Mouse (Mus musculus) B cell, adult 2 months (primary cell): ENCODE data around the gene Kif7.

Experiments
- DNase-seq, 2 experiments: peaks; one replicate each; pipeline ENCODE4 v3.0.0; 2022

The Kif7 gene

DNA sequence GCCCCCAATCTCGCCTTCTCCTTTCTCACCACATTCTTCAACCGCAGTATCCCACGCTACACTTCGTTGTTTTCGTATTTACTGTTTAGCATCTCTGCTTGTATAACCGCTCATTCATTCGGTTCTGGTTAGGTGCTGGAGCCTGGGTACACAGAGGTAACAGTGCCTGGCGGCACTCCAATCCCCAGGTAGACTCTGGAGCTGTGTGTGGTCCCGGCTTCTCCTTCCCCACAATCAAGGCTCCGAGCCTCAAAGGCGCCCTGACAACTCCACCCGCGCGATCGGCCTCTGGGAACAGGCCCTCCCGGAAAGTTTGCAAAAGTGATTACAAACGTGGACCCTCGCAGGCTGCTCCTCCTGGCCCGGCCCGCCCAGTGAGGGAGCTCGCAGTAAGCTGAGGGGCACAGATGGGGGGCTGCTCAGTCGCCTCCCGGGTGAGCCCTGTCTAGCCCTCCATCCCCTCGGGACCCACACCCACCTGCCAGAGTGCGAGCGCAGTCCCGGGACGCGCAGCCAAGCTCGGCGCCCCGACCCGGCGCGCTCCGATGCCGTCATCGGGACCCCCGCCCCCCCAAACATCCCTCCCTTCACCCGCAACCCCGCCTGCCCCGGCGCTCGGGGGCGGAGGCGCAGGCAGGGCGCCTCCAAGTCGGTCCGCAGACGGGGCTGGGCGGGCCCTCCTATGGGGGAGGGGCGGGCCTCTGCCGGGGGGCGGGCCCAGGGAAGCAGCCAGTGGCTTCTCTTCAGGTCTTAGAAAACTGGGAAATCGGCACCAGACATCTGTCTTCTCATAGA lies at the start of gene Kif7:
Gene Kif7 (minus strand): TSS at position 534 of the 795 bp plus-strand sequence.
- DNase-seq, result peak; percentile 34 to 40

GRCm38 (mm10) chr7:79762106-79762505 lies 46.6 kb upstream of the Kif7 start:
- DNase-seq, result no peak

GRCm38 (mm10) chr7:79761124-79761876 lies 45.8 kb upstream of the Kif7 start:
- DNase-seq, result no peak

DNA sequence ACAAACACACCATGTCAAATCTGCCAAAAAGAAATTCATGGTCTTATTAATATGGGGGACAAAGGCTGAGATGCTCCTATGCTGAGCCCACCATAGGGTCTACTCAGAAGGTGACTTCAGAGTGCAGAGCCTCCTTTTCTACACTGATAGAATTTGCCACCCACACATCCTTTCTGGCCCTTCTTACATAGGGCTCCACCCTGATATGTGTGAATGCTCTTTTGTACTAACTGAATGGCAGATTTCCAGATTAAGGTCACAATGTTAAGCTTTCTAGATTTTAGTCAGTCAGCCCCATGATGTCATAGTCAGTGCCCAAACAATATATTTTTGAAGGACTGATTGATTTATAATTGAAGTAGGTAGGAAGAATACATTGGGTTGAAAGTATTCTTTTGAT lies 44.2 kb upstream of the Kif7 start:
- no peak for DNase-seq

DNA sequence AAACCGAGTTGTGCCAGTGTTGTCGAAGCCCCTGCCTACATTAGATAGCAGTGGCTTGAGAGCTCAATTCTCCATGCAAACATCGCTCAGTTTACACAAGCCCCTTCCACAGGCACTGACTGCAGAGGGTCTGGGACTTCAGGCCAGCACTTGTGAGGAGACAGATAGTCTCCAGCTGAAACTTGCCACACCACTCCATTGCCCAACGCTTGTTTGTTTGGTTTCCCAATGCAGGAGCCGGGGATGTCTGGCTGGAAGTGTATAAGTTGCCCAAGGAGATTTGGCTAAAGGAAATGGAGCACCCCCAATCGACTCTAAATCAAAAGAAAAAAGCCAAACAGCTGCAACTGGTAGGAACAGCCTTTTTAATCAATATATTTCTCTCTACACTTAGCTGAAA lies 42.7 kb upstream of the Kif7 start:
- DNase-seq, result no peak

DNA sequence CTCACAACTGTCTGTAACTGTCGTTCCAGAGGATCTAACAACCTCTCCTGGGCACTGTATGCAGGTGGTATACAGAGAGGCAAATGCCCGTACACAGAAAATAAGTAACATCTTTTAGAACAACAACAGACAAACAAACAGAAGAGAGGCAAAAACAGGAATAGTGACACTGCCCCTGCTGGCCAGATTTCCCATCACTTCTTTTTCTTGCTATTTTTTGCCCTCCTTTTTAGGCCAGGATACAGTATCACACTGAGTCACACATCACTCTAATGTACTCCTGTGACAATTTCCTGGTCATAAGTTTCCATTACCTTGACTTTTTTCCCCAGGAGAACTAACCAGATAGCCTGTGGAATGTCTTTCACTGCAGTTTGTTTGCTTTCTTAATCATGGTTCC lies 40.8 kb upstream of the Kif7 start:
- DNase-seq, result no peak

GRCm38 (mm10) chr7:79749511-79749910 lies 34.0 kb upstream of the Kif7 start:
- no peak for DNase-seq

DNA sequence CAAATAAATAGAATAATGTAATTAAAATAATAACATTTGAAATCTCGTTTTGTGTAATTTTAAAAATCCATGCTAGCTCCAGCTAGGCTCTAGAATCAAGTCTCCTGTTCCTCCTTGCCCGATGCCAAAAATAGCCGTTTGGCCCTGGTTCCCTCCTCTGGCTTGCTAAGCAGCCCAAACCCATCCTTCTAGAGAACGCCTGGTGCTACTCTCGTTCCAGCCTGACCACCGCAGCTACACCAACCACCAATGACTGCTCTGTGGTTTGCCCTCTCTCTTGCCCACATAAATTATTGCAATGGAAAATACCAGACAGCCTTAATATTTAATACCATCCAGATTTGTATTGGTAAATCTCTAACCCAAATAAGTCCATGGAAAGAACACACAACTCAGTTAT lies 32.1 kb upstream of the Kif7 start:
- DNase-seq, result no peak

- DNase-seq, result no peak
Observed at GRCm38 (mm10) chr7:79744585-79744984, 29.1 kb upstream of the Kif7 start.

GRCm38 (mm10) chr7:79744051-79744450 lies 28.5 kb upstream of the Kif7 start:
- no peak for DNase-seq

- peak; percentile 88 to 89 for DNase-seq
Observed at GRCm38 (mm10) chr7:79742659-79743536, 27.4 kb upstream of the Kif7 start, which contains the start of the genes Pex11a and Wdr93. Pex11a (minus strand) TSS chr7:79743131. Wdr93 (plus strand) TSS chr7:79743163.

DNA sequence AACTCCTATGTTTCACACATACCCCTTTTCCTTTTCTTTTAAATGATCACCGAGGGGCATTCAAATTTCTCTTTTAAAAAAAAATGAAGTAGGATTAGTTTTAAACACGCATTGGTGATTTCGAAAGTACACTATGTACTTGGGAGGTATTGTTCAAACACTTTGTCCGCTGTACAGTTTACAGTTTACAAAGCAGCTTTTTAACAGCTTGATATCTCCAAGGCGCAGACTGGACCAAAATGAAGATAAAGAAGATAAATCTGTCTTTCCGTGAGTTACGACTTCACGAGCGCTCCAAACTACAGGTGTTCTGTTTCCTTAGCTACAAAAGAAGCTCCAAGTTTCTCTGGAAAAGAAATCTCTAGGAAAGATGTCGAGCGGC lies 26.7 kb upstream of the Kif7 start:
- DNase-seq, result no peak

- DNase-seq, result no peak
Observed at GRCm38 (mm10) chr7:79740279-79740678, 24.8 kb upstream of the Kif7 start.

- DNase-seq, result no peak
Observed at GRCm38 (mm10) chr7:79738913-79739312, 23.4 kb upstream of the Kif7 start.

DNA sequence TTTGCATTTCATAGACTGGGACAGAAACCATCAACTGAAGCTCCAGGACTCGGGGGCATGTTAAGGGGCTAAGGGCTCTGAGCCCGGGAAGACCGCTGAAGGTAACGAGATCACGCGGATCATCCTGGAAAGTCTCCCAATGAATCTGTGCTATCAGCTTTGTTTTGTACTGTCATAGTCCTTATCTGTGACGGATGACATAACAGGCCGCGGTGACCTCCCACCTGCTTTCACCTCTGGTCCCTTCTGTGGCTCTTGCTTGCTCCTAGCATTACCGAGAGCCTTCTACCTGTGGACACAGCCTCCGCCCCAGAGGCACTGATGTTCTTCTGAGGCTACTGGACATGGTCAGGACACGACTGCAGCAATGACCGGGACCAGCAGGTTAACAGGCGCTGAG lies 21.0 kb upstream of the Kif7 start:
- no peak for DNase-seq

DNA sequence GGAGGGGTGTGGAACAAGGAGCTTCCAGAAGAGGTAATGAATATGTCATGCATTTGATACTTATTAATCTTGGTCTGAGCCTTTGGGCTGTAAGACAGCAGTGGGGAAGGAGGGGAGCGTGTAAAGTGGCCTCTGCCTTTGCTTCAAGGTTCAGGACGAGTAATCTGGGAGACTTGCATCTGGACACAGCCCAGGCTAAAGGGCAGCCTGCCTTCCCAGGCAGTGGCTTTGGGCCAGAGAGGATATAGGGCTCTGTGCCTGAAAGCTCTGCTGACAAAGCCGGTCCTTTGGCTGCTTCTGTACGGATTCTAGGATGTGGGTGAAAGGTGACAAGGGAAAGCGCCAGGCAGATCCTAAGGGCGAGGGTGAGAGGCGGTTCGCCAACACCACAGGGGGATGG lies 19.0 kb upstream of the Kif7 start:
- DNase-seq, result no peak

DNA sequence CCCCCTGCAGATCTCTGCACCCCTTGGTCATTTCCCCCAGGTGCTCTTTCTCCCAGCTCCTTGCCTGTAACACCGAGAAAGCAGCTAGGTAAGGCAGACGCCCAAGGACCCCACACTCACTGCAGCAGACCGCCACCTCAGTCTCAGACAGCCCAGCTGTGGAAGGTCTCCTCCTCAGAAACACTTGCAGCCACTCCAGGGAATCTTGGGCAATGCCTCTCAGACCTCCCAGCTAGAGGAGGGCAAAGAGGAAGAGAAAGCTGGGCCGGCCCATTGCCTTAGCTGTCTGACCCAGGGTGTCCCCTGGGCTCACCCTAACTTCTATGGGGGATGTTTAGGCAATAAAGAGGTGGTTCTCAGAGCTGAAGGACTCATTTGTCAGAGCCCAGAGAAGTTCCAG lies 17.1 kb upstream of the Kif7 start, which contains the start of gene Plin1:
Gene Plin1 (minus strand): TSS at position 282 of the 400 bp plus-strand sequence.
- DNase-seq, result no peak

- DNase-seq, result no peak
Observed at GRCm38 (mm10) chr7:79731438-79731837, 15.9 kb upstream of the Kif7 start.

DNA sequence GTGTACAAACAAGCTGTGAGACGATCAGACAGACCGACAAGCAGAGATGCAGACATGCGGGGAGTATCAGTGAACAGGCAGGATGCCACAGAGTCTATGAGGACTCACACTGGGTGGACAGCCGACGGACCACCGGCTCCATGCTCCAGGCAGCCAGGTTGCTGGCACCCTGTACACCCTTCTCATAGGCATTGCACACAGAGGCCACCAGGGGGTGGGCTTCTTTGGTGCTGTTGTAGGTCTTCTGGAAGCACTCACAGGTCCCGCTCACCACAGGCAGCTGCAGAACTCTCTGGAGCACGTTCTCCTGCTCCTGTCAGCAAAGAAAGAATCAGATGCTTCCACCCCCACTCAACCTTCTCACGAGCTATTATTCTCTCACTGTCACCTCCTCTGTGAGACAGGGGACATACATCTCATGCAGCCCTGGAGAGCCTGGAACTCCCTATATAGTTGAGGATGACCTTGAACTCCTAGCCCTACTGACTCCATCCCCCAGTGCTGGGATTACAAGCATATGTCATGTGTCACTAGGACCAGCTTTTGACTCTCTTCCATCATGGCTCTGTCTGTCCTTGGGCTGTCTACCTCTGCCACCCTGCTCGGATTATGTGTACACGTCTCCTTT lies 14.3 kb upstream of the Kif7 start:
- peak; percentile 17 to 35 for DNase-seq

DNA sequence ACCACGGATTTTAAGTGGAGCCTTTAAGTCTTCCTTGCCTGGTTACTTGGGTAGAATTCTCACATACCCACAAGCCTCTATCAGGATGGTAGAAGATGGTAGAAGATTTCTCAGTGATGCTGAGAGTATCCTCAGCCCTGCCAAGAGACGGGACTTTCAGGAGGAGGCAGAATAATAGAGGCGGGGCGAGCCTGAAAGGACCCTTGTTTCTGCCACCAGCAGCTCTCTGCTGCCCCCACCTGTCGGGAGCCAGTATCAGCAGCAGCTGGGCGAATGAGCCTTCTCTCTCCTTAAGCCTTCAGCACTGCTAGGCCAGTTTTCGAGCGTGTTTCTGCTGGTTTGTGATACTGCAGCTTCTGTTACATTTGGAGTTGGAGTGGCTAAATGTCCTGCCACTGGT lies 13.6 kb upstream of the Kif7 start:
- peak; percentile 70 to 72 for DNase-seq

DNA sequence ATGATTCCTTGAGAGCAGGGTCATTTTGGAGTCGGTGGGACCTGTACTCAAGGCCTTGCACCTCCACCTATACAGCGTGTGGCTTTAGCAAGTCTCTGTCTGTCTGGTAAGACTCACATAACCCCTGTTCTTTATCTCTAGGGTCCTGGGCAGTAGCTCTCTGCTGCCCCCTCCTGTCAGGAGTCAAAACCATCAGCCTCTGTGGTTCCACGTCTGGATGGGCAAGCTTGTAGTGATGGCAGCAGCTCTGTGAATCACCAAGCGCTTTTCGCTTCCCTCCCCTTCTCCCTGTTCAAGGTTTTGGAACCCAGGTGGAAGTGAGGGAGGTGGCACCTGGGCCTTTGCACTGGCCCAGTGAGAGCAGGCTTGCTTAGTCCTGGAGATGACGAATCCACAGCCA lies 12.7 kb upstream of the Kif7 start:
- peak; percentile 65 to 67 for DNase-seq

DNA sequence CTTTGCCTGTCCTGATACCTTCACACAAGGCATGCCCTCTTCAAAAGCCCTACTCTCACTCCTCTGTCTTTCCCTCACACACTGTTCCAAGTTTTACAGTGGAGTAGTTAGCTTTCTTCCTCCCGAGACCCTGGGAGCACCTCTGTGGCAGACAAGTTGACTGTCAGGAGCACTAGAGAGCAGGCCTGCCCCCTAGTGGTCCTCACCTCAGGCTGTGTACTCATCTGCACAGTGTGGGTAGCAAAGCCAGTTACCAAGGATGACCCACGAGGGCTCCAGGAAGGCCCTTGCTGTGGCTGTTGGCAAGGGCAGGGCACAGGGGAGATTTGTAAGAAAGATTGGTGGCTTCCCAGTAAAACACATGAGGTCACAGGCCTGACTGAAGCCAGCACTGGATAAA lies 11.6 kb upstream of the Kif7 start:
- peak; percentile 34 to 44 for DNase-seq
